Mouse (Mus musculus) thymus, postnatal 4 days (tissue): ENCODE results near the gene Hhat.

Experiments used
- DNase-seq: peaks from one replicate; pipeline ENCODE4 v3.0.0; 2021

Gene Hhat

GRCm38 (mm10) chr1:192784374-192784773 lies 13.4 kb upstream of the Hhat start:
- DNase-seq, result peak; percentile 64

GRCm38 (mm10) chr1:192781256-192781655 lies 10.2 kb upstream of the Hhat start:
- DNase-seq, result no peak

- no peak for DNase-seq
These were observed 8.0 kb upstream of the Hhat start for GRCm38 (mm10) chr1:192778869-192779514.

GRCm38 (mm10) chr1:192778206-192778605 lies 7.2 kb upstream of the Hhat start:
- no peak for DNase-seq

- DNase-seq, result peak; percentile 36
These were observed 911 bp downstream of the Hhat start for GRCm38 (mm10) chr1:192770130-192770494.

- DNase-seq, result peak; percentile 32
These were observed 5.5 kb downstream of the Hhat start for GRCm38 (mm10) chr1:192765531-192765930.

GRCm38 (mm10) chr1:192764547-192764946 lies 6.5 kb downstream of the Hhat start:
- DNase-seq, result no peak

GRCm38 (mm10) chr1:192762946-192763933 lies 7.8 kb downstream of the Hhat start:
- no peak for DNase-seq

GRCm38 (mm10) chr1:192756674-192757073 lies 14.3 kb downstream of the Hhat start:
- DNase-seq, result no peak

GRCm38 (mm10) chr1:192755685-192756606 lies 15.1 kb downstream of the Hhat start:
- no peak for DNase-seq

- no peak for DNase-seq
These were observed 15.8 kb downstream of the Hhat start for GRCm38 (mm10) chr1:192755246-192755645.

GRCm38 (mm10) chr1:192754268-192754667 lies 16.8 kb downstream of the Hhat start:
- DNase-seq, result no peak

- DNase-seq, result no peak
These were observed 18.1 kb downstream of the Hhat start for GRCm38 (mm10) chr1:192752659-192753601.

GRCm38 (mm10) chr1:192750042-192750437 lies 21.0 kb downstream of the Hhat start:
- no peak for DNase-seq

- DNase-seq, result no peak
These were observed 21.6 kb downstream of the Hhat start for GRCm38 (mm10) chr1:192749270-192750041.

- DNase-seq, result no peak
These were observed 24.8 kb downstream of the Hhat start for GRCm38 (mm10) chr1:192746201-192746600.

GRCm38 (mm10) chr1:192745240-192746101 lies 25.6 kb downstream of the Hhat start:
- peak; percentile 92 for DNase-seq

- DNase-seq, result no peak
These were observed 26.2 kb downstream of the Hhat start for GRCm38 (mm10) chr1:192744880-192745239.

GRCm38 (mm10) chr1:192742394-192743251 lies 28.4 kb downstream of the Hhat start:
- DNase-seq, result no peak
